Mouse (Mus musculus): ENCODE data around the gene Creb5. TPM values are rescaled to one million over a fixed set of nuclear protein-coding genes. Genes with fewer than 3 reads are reported as not detected.
A peak's percentile ranks its signal among the peaks of the same experiment; 100 is the strongest.

Gene Creb5
- polyA plus RNA-seq, 1 experiment = 6.1 TPM

GRCm38 (mm10) chr6:53470999-53471591 is 184.0 kb downstream of the Creb5 start:
- H3K27ac ChIP-seq (ENCODE audit: insufficient read depth, low read length) = no peak overlapping the region
- H3K4me1 ChIP-seq (ENCODE audit: control insufficient read depth, insufficient read depth, low read length) = no peaks in the 10 kb centered on the region
- no peak for TF ChIP-seq POLR2A (IDR thresholded peaks at IDR 0.05; ENCODE audit: insufficient read depth, low read length)
- no peak for TF ChIP-seq EP300 (IDR thresholded peaks at IDR 0.05; ENCODE audit: insufficient read depth, low read depth, low read length)
- no peak overlapping the region for H3K9ac ChIP-seq (ENCODE audit: low read depth, poor library complexity, severe bottlenecking)
- no peaks in the 10 kb centered on the region for H3K9me3 ChIP-seq (replicated peaks; ENCODE audit: control insufficient read depth, insufficient read depth, low read length, poor library complexity, severe bottlenecking)
- H3K36me3 ChIP-seq (ENCODE audit: control insufficient read depth, insufficient read depth, low read length, poor library complexity, severe bottlenecking) = no peaks in the 10 kb centered on the region
- no peak overlapping the region for H3K4me3 ChIP-seq (ENCODE audit: low read depth, low read length)
- H3K27me3 ChIP-seq (ENCODE audit: control insufficient read depth, insufficient read depth, low read length, poor library complexity, severe bottlenecking) = no peaks in the 10 kb centered on the region

- Histone ChIP-seq H3K9ac (ENCODE audit: low read depth, poor library complexity, severe bottlenecking) (no peak overlapping the region), H3K9me3 (replicated peaks; ENCODE audit: control insufficient read depth, insufficient read depth, low read length, poor library complexity, severe bottlenecking) (no peaks in the 10 kb centered on the region), H3K4me3 (ENCODE audit: low read depth, low read length) (no peak overlapping the region), H3K27me3 (ENCODE audit: control insufficient read depth, insufficient read depth, low read length, poor library complexity, severe bottlenecking) (no peaks in the 10 kb centered on the region), H3K36me3 (ENCODE audit: control insufficient read depth, insufficient read depth, low read length, poor library complexity, severe bottlenecking) (no peaks in the 10 kb centered on the region), H3K27ac (ENCODE audit: insufficient read depth, low read length) (no peak overlapping the region), H3K4me1 (ENCODE audit: control insufficient read depth, insufficient read depth, low read length) (no peaks in the 10 kb centered on the region)
- no peak for TF ChIP-seq POLR2A (IDR thresholded peaks at IDR 0.05; ENCODE audit: insufficient read depth, low read length)
- TF ChIP-seq CTCF (IDR thresholded peaks at IDR 0.05; ENCODE audit: low read depth, low read length) = no peak
- TF ChIP-seq EP300 (IDR thresholded peaks at IDR 0.05; ENCODE audit: insufficient read depth, low read depth, low read length) = no peak
Measured at GRCm38 (mm10) chr6:53472751-53473150, 185.7 kb downstream of the Creb5 start.

- Histone ChIP-seq H3K4me3 (ENCODE audit: low read depth, low read length) (no peak overlapping the region), H3K36me3 (ENCODE audit: control insufficient read depth, insufficient read depth, low read length, poor library complexity, severe bottlenecking) (no peaks in the 10 kb centered on the region), H3K9ac (ENCODE audit: low read depth, poor library complexity, severe bottlenecking) (no peak overlapping the region), H3K9me3 (replicated peaks; ENCODE audit: control insufficient read depth, insufficient read depth, low read length, poor library complexity, severe bottlenecking) (no peaks in the 10 kb centered on the region; the same call in 1 of the 2 replicates), H3K27me3 (ENCODE audit: control insufficient read depth, insufficient read depth, low read length, poor library complexity, severe bottlenecking) (no peaks in the 10 kb centered on the region), H3K4me1 (ENCODE audit: control insufficient read depth, insufficient read depth, low read length) (no peaks in the 10 kb centered on the region), H3K27ac (ENCODE audit: insufficient read depth, low read length) (no peak overlapping the region)
- TF ChIP-seq CTCF (IDR thresholded peaks at IDR 0.05; ENCODE audit: low read depth, low read length) (no peak), POLR2A (IDR thresholded peaks at IDR 0.05; ENCODE audit: insufficient read depth, low read length) (no peak), EP300 (IDR thresholded peaks at IDR 0.05; ENCODE audit: insufficient read depth, low read depth, low read length) (no peak)
Measured at GRCm38 (mm10) chr6:53477501-53477900, 190.4 kb downstream of the Creb5 start.

GRCm38 (mm10) chr6:53490917-53491316 is 203.8 kb downstream of the Creb5 start:
- H3K4me1 ChIP-seq (ENCODE audit: control insufficient read depth, insufficient read depth, low read length) = no peaks in the 10 kb centered on the region
- no peaks in the 10 kb centered on the region for H3K9me3 ChIP-seq (replicated peaks; ENCODE audit: control insufficient read depth, insufficient read depth, low read length, poor library complexity, severe bottlenecking)
- H3K36me3 ChIP-seq (ENCODE audit: control insufficient read depth, insufficient read depth, low read length, poor library complexity, severe bottlenecking) = no peaks in the 10 kb centered on the region
- no peak for TF ChIP-seq POLR2A (IDR thresholded peaks at IDR 0.05; ENCODE audit: insufficient read depth, low read length)
- peak; percentile 50 for TF ChIP-seq CTCF (IDR thresholded peaks at IDR 0.05; ENCODE audit: low read depth, low read length)
- no peak overlapping the region for H3K27ac ChIP-seq (ENCODE audit: insufficient read depth, low read length)
- no peaks in the 10 kb centered on the region for H3K27me3 ChIP-seq (ENCODE audit: control insufficient read depth, insufficient read depth, low read length, poor library complexity, severe bottlenecking)
- no peak overlapping the region for H3K4me3 ChIP-seq (ENCODE audit: low read depth, low read length)
- no peak overlapping the region for H3K9ac ChIP-seq (ENCODE audit: low read depth, poor library complexity, severe bottlenecking)

GRCm38 (mm10) chr6:53491331-53491730 is 204.3 kb downstream of the Creb5 start:
- Histone ChIP-seq H3K9ac (ENCODE audit: low read depth, poor library complexity, severe bottlenecking) (no peak overlapping the region), H3K36me3 (ENCODE audit: control insufficient read depth, insufficient read depth, low read length, poor library complexity, severe bottlenecking) (no peaks in the 10 kb centered on the region), H3K4me3 (ENCODE audit: low read depth, low read length) (no peak overlapping the region), H3K9me3 (replicated peaks; ENCODE audit: control insufficient read depth, insufficient read depth, low read length, poor library complexity, severe bottlenecking) (no peaks in the 10 kb centered on the region), H3K27me3 (ENCODE audit: control insufficient read depth, insufficient read depth, low read length, poor library complexity, severe bottlenecking) (no peaks in the 10 kb centered on the region), H3K4me1 (ENCODE audit: control insufficient read depth, insufficient read depth, low read length) (no peaks in the 10 kb centered on the region), H3K27ac (ENCODE audit: insufficient read depth, low read length) (no peak overlapping the region)
- TF ChIP-seq EP300 (IDR thresholded peaks at IDR 0.05; ENCODE audit: insufficient read depth, low read depth, low read length) (no peak), POLR2A (IDR thresholded peaks at IDR 0.05; ENCODE audit: insufficient read depth, low read length) (no peak), CTCF (IDR thresholded peaks at IDR 0.05; ENCODE audit: low read depth, low read length) (no peak)

GRCm38 (mm10) chr6:53493864-53494263 is 206.8 kb downstream of the Creb5 start:
- H3K36me3 ChIP-seq (ENCODE audit: control insufficient read depth, insufficient read depth, low read length, poor library complexity, severe bottlenecking) = no peaks in the 10 kb centered on the region
- TF ChIP-seq POLR2A (IDR thresholded peaks at IDR 0.05; ENCODE audit: insufficient read depth, low read length) (no peak), CTCF (IDR thresholded peaks at IDR 0.05; ENCODE audit: low read depth, low read length) (no peak), EP300 (IDR thresholded peaks at IDR 0.05; ENCODE audit: insufficient read depth, low read depth, low read length) (no peak)
- H3K4me1 ChIP-seq (ENCODE audit: control insufficient read depth, insufficient read depth, low read length) = no peaks in the 10 kb centered on the region
- H3K27me3 ChIP-seq (ENCODE audit: control insufficient read depth, insufficient read depth, low read length, poor library complexity, severe bottlenecking) = no peaks in the 10 kb centered on the region
- H3K9me3 ChIP-seq (replicated peaks; ENCODE audit: control insufficient read depth, insufficient read depth, low read length, poor library complexity, severe bottlenecking) = no peaks in the 10 kb centered on the region
- no peak overlapping the region for H3K27ac ChIP-seq (ENCODE audit: insufficient read depth, low read length)
- no peak overlapping the region for H3K4me3 ChIP-seq (ENCODE audit: low read depth, low read length)
- H3K9ac ChIP-seq (ENCODE audit: low read depth, poor library complexity, severe bottlenecking) = no peak overlapping the region

Measured in ES-Bruce4 (cell line).